Mouse (Mus musculus): Measurements from ENCODE around the gene Ppm1h.
A peak's percentile ranks its signal among the peaks of the same experiment; 100 is the strongest.

Gene Ppm1h

DNA sequence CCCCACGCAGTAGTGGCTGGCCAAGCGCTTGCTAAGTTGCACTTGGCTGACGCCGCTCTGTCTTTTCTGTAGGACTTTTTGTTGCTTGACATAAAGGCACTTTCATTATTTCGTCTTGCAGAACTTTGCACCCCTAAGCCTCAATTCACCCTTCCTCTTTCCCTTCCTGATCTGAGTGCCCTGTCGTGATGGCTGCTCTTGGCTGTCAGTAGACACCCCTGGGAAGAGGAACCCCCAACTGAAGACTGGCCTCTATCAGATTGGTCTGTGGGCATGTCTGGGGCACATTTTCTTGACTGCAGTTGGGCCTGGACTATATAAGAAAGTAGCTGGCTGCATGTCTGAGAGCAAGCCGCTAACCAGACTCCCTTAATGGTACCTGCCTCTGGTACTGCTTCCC lies 95.6 kb downstream of the Ppm1h start:
- DNase-seq: no peak

- DNase-seq: no peak
Observed at GRCm38 (mm10) chr10:122777436-122777835, 98.9 kb downstream of the Ppm1h start.

DNA sequence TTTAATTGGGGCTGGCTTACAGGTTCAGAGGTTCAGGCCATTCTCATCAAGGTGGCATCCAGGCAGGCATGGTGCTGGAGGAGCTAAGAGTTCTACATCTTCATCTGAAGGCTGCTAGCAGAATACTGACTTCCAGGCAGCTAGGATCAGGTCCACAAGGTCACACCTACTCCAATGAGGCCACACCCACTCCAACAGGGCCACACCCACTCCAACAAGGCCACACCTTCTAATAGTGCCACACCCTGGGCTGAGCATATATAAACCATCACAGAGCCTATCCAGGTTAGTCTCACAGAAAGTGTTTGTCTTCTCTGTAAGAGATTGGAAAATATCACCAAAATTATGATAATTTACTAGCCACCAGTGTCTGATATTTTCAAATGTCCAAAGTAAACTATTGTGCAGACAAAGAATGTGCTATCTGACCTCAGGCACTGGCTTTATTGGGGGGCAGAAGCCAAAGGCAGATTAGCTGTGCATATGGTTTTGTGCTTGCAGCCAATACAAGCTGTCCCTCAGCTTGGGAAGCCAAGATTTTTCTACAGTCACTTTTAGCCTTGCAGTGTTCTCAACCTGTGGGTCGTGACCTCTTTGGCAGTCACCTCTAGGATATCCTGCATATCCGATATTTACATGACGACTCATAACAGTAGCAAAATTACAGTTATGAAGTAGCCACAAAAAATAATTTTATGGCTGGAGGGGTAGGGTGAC lies 99.5 kb downstream of the Ppm1h start:
- DNase-seq: no peak

DNA sequence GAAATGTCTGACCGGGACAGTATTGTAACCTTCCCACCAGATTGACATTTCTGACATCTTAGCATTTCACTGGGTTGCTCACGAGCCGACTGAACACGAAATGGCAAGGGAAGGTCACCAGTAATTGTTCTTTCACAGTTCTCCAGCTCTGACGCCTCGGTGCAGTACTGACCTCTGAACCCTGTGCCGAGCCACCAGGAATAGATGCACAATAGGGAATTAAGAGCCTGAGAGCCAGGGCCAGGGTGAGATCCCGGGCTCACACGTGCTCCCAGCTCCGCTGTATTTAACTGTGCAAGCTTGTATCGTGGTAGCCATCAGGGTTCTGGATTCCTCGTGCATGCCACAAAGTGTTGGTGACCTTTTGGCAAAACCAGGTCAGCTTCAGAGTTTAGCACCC lies 100.8 kb downstream of the Ppm1h start:
- no peak for DNase-seq

- peak; percentile 56 for DNase-seq
Observed at GRCm38 (mm10) chr10:122782755-122783154, 104.2 kb downstream of the Ppm1h start.

- DNase-seq: no peak
Observed at GRCm38 (mm10) chr10:122789648-122790170, 111.1 kb downstream of the Ppm1h start.

GRCm38 (mm10) chr10:122792021-122792966 lies 113.7 kb downstream of the Ppm1h start:
- DNase-seq: no peak

DNA sequence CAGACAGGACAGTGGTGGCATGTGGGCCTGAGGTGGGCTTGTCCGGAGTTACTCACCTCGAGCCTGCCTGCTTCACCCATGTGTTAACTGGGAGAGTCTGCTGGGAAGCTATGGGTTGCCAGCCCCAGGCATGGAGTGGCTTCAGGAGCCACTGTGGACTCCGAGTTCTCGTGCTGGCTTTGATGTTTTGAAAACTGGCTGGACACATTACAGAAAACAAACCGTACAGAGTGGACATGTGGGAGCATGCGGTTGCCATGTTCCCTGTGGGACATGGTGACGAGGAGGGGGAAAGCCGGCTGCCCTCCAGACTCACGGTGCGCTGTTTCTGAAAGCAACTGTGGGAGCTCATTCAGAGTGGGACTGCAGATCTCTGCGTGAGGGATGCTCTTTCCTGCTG lies 114.6 kb downstream of the Ppm1h start:
- DNase-seq: no peak

- DNase-seq: peak; percentile 63
Observed at GRCm38 (mm10) chr10:122794187-122794850, 115.8 kb downstream of the Ppm1h start.

- no peak for DNase-seq
Observed at GRCm38 (mm10) chr10:122797955-122798354, 119.4 kb downstream of the Ppm1h start.

DNA sequence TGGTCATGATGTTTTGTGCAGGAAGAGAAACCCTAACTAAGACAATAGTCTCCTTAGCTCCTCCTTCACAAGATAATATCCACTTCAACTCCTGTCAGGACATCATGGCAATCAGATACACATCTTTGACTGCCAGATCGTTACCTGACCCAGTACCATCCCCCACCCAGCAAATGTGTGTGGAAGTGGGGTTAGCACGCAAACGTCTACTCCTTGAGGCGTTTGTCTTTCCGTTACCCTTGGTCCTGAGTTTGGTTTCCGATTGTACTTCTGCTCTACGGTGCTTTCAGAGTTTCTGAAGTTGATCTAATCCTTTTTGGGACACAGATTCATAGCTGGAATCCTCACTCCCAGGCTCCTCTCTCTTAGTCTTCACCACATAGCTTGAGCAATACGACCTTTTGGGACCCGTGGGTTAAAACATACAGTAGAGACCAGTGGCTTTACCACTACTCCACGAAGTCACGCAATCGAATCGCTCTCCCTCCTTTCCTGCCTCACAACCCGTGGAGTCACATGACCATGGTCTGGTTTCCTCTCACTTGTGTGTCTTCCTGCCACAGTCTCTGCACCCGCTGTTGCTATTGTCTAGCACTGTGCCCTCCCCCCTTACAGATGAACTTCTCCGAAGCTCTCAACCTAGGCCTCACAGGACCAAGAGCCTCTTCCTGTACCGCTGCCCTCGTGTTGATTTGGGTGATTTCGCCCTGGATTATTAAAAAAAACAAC lies 121.6 kb downstream of the Ppm1h start:
- DNase-seq: no peak

DNA sequence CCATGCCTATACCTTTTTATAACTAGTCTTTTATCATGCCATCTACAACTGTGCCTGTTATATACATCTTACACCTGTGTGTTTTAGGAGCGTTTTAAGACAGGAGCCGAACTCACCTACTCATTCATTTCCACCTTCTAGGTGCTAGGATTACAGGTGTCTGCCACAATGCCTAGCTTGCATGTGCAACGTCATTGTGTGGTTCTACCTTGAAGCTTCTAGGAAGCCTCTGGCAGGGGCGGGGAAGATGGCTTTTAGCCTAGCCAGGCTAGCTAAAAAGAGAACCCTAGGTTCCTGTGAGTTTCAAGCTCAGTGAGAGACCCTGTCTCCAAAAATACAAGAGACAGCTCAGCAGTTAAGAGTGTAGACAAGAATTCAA lies 122.2 kb downstream of the Ppm1h start:
- no peak for DNase-seq

GRCm38 (mm10) chr10:122802218-122802617 lies 123.7 kb downstream of the Ppm1h start:
- DNase-seq: no peak

DNA sequence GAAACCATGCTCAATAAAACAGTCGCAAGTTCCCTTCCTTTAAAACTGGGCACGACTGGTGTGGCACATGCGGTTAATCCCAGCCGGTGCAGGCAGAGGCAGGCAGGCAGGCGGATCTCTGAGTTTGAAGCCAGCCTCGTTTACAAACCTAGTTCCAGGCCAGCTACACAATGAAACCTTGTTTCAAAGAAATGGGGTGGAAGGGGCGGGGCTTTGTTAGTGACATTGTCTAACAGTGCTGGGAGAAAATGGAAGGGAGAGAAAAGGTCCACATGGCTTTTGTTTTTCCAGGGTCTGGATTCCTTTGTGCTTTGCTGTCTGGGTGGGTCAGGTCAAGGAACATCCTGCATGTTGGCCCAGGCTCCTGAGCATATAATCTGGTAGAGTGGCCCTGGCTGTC lies 124.3 kb downstream of the Ppm1h start:
- no peak for DNase-seq

DNA sequence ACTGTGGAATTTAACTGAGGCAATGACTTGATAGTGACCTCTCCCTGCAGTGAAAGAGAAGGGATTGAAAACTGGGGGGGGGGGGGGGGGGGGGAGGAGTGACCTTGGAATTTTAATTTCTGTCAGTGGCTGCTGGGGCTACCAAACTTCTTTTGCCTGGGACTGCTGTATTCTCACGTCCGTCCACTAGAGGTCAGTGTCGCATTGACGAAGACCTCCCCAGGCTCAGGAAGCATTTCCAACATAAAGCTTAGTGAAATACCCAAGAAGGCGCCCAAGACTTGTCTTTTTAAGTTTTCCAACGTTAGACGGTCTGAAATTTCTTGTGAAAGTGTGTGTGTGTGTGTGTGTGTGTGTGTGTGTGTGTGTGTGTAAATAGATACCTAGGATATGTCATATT lies 125.3 kb downstream of the Ppm1h start:
- peak; percentile 61 for DNase-seq

GRCm38 (mm10) chr10:122805866-122806265 lies 127.3 kb downstream of the Ppm1h start:
- no peak for DNase-seq

DNA sequence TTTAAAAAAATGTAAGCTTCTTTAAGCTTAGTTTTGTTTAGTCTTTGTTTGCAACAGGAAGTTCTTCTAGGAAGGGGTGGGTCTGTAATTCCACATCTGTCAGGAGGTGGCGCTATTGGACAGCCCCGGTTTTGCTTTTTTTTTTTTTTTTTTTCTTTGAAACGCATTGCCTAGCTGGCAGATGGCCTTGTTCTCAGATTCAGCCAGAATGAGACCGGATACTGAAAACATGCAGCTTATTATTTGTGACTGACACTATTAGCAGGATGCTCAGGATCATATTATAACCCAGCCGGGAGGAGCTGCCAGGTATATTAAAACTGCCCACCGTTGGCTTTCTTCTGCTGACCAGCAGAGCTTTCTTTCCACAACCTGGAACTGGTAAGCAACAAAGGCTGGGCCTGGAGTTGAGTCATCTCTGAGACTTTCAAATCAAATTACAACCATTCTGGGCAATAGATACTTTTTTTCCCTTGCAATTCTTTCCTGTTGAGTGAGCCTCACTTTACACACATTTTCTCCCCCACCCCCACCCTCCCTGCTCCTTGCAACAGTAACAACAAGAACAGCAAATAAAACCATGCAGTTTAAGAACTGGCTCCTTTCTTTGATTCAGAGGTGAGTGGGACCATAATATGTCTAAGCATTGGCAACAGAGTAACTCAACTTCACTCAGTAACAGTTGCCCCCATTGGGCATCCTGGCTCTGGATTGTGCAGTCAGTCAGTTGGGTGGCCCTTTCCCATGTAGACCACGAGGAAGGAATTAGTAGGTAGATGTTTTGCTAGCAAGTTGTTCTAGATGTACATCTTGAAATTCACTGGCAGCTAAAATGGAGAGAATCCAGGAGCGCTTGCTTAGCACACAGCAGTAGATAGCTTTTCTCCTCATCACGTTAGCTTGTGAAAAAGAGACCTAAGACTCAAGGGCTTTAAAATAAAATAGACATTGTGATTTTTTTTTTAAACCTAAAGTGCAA lies 128.9 kb downstream of the Ppm1h start:
- peak; percentile 74 for DNase-seq

DNA sequence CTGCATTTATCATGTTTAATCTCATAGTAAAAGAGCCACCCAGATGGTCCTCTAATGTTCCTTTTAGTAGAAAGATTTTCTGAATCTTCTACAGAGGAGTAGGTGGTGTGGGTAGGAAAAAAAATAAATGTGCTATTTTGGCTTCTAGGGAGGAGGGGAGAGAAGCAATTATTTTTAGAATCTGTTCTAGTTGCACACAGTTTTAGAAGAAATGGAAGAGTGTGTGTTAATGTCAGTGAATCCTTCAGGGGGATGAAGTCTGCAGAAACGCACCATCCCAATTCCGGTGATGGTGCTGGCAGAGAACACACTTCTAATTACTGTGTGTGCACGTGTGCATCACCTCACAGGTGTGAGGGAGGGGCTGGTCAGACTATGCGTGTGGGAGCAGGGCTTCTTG lies 129.6 kb downstream of the Ppm1h start:
- no peak for DNase-seq

DNA sequence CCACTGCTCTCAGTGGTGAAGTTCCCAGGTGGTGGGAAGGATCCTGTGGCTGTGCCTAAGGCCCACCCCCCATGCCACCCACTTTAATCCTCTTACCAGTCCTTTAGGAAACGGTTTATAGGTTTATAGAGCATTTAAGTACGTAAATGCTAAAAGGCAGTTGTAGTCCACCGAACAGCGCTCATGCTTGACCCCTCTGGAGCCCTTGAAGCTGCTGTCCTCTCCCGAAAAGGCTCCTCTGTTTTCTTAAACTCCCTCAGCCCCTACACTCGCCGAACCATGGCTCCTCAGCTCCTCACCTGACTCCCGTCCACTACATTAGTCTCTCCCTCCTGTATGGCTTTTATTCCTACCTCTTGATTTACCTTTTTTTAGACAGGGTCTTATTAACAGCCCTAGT lies 131.3 kb downstream of the Ppm1h start:
- DNase-seq: no peak

GRCm38 (mm10) chr10:122815094-122815493 lies 136.5 kb downstream of the Ppm1h start:
- peak; percentile 50 for DNase-seq

DNA sequence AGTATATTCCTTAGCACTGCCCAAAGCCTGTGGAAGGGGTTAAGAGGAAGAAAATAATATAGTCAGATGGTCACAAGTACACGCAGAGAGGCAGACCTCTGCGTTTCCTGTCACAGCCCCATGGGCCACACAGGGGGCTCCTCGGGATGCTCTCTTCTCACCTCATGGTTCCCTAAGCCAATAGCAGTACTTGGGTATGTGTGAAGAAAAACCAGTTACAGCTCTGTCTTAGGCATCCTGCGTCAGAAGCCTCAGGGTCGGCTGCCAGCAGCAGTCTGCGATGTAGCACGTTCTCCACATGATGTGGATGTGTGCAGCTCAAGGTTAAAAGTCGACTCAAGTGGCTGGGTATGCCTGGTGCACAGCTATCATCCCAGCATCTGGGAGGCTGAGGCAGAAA lies 139.2 kb downstream of the Ppm1h start:
- DNase-seq: no peak

Measured in cerebellum, adult 11 months (tissue).